13 mouse cellular contexts compared by ENCODE assay signal in the genomic region with DNA sequence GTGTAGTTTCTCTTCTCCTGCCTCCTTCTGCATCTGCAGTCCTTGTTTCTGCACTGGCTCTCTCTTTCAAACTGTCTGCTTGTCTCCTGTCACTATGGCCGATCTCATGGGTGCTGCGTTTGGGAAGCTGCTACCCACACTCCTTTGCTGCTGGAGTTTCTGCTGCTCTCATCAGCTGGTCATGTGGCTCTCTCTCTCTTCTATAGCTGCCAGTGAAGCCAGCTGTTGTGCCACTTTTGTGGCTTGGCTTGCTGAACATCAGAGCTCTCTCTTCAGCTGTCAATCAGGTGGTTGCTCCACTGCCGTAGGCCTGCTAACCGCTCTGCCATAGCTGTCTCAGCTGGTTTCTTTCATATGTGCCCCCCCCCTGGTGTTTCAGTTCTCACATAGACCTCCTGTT. TPM values are rescaled to one million over a fixed set of nuclear protein-coding genes. Genes with fewer than 3 reads are reported as not detected.
DNase-seq lines count a peak whose midpoint lies in the region; ATAC-seq and TF ChIP-seq lines count a peak whose summit lies in the region.
"Had no signal": no experiment of that assay in that cellular context is flagged by ENCODE, and none has a peak within 500 bp of the region (broad histone marks: within the 10 kb centered on the region; RNA-seq: fewer than 3 reads in every experiment).

No protein-coding gene starts in this region.

- H3K4me1 ChIP-seq in spleen, adult 2 months (ENCODE audit: control insufficient read depth, insufficient read depth, insufficient read length) = peaks cover 2% of the 10 kb centered on the region; the same call in 1 of the 2 replicates

- no peaks in the 10 kb centered on the region for H3K27me3 ChIP-seq in spleen, adult 2 months (ENCODE audit: control insufficient read depth, insufficient read depth, low read length)

- no peaks in the 10 kb centered on the region for H3K36me3 ChIP-seq in spleen, adult 2 months (ENCODE audit: control insufficient read depth, insufficient read depth, low read length)

- WGBS in spleen, adult 2 months = 59% methylated on average over 4 of the region's 4 CpGs

- no peak for DNase-seq in spleen, adult 2 months (ENCODE audit: low read depth in 1 of 2, low spot score in 2 of 2)
- no peak for DNase-seq in spleen, postnatal 14 days (ENCODE audit: low spot score in 2 of 2)
- DNase-seq in thymus, postnatal 4 days = peak; percentile 67
- no peak for DNase-seq in cerebellum, adult 8-10 months
- DNase-seq in frontal cortex, postnatal 14 days (ENCODE audit: low spot score in 2 of 2) = no peak
- no peak for DNase-seq in heart, adult 9 months (ENCODE audit: low spot score in 2 of 2)
- DNase-seq: kidney, postnatal 10 days; lung, embryonic 14.5 days; midbrain, embryonic 14.5 days had no signal

- ATAC-seq in erythroblast, adult 5-6 weeks (replicated peaks; ENCODE audit: low FRiP score, poor library complexity, severe bottlenecking) = peak; percentile 50
- ATAC-seq in megakaryocyte progenitor cell, adult 5-6 weeks (replicated peaks; ENCODE audit: poor library complexity) = peak; percentile 10; the same call in 1 of the 2 replicates
- ATAC-seq: forebrain, embryonic 14.5 days; hindbrain, postnatal 0 days had no signal

- TF ChIP-seq POLR2A in spleen, adult 2 months (IDR thresholded peaks at IDR 0.05; ENCODE audit: low read depth, low read length) = no peak

- H3K27ac ChIP-seq in spleen, adult 2 months (ENCODE audit: insufficient read depth, low read length) = peak overlapping the region; percentile 32; the same call in 1 of the 2 replicates
- H3K27ac ChIP-seq: hindbrain, postnatal 0 days had no signal

- TF ChIP-seq CTCF in spleen, adult 2 months (IDR thresholded peaks at IDR 0.05; ENCODE audit: extremely low read depth, insufficient read depth, insufficient read length, insufficient replicate concordance) = no peak

- no peak overlapping the region for H3K4me3 ChIP-seq in spleen, adult 2 months (ENCODE audit: extremely low read depth, insufficient read depth, insufficient read length)

RNA-seq across cellular contexts. Expression of a gene that starts 17.0 kb away (rescaled TPM):
- 0.04 TPM in 1 of 2 replicates, not detected in the other for polyA plus RNA-seq in spleen, adult 2 months (2012; rRNA removed)
- total RNA-seq in erythroblast, adult 5-6 weeks (2015; ENCODE audit: low replicate concordance) = not detected in 2 replicates
- not detected in 2 replicates for total RNA-seq in erythroblast, adult 5-6 weeks (2017; ENCODE audit: low replicate concordance)
- total RNA-seq in megakaryocyte progenitor cell, adult 5-6 weeks (2015) = not detected in 2 replicates
- total RNA-seq in megakaryocyte progenitor cell, adult 5-6 weeks (2017) = not detected in 2 replicates
- polyA plus RNA-seq: lung, embryonic 14.5 days had no signal
